Mouse (Mus musculus) left cerebral cortex, postnatal 36 days (tissue): ENCODE data around the gene Cryab. TPM values are rescaled to one million over a fixed set of nuclear protein-coding genes. Genes with fewer than 3 reads are reported as not detected.

ENCODE experiments used
- DNase-seq, 2 experiments: peaks; one replicate each; pipeline ENCODE4 v3.0.0; 2021 to 2022; ENCODE audit warnings: low spot score in 2 of 2, mixed read lengths in 1 of 2
- intact Hi-C: fragments of 180-260 bp; cut with DNase I; formaldehyde crosslinking; loops from one replicate; pipeline ENCODE4 v1.15.1; 2025
- total RNA-seq, 2 experiments: library from RNA; stranded (reverse); gene quantifications; 2 replicates each; pipeline ENCODE4 v1.2.3; 2021

The Cryab gene
- total RNA-seq, 2 experiments from 2014 or later: 151 to 182 TPM

GRCm38 (mm10) chr9:50775662-50776126, 24.6 kb downstream of the Cryab start:
- DNase-seq: peak in 1 of 2 experiments; percentile 31
- intact Hi-C loops: no loop called here

- DNase-seq: no peak
- intact Hi-C loops: no loop called here
Observed at GRCm38 (mm10) chr9:50776162-50776760, 25.1 kb downstream of the Cryab start.

DNA sequence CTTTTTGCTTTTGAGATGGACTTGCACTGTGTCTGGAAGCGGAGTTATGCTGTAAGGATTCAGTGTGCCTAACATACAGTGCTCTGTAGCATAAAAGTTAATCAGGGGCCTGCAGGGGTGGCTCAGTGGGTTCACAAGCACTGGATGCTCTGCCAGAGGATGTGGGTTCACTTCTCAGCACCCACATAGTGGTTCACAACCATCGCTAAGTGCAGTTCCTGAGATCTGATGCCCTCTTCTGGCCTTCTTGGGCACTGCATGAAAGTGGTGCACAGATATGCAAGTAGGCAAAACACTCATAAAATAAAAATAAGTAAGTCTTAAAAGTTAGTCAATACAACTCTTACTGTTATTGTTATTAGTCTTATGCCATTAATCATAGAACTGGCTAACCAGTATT, 31.0 kb downstream of the Cryab start:
- DNase-seq: no peak

GRCm38 (mm10) chr9:50795266-50795665, 44.1 kb downstream of the Cryab start:
- DNase-seq: no peak
- intact Hi-C loops: no loop called here

More for the DNA sequence above, 31.0 kb downstream of the Cryab start:
- intact Hi-C loops: no loop called here

GRCm38 (mm10) chr9:50796776-50797175, 45.7 kb downstream of the Cryab start:
- intact Hi-C loops: no loop called here
- no peak for DNase-seq

GRCm38 (mm10) chr9:50797641-50798040, 46.5 kb downstream of the Cryab start:
- intact Hi-C loops: loop anchor here (2.0 kb wide), 1 partner anchor 355 kb away; no protein-coding TSS in a partner anchor
- DNase-seq: no peak

GRCm38 (mm10) chr9:50798368-50798767, 47.2 kb downstream of the Cryab start:
- DNase-seq: no peak
- intact Hi-C loops: loop anchor here (2.0 kb wide), 1 partner anchor 354 kb away; no protein-coding TSS in a partner anchor

DNA sequence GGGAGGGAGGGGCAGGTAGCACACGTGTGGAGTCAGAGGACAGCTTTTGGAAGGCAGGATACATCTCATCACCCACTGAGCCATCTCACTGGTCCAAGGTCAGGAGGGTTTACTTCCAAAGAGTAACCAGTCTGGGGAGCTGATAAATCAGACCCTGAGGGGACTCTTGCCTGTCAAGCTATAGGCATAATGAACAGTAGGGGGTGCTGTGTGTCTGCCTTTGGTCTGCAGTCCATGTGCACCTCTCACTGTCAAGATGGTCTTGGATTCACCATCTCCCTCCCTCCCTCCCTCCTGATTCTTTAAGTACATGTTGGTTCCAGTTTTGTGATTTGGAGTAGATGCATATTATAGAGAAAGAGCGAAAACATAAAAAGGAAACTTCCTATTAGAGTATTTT, 49.9 kb downstream of the Cryab start:
- DNase-seq: no peak
- intact Hi-C loops: no loop called here

DNA sequence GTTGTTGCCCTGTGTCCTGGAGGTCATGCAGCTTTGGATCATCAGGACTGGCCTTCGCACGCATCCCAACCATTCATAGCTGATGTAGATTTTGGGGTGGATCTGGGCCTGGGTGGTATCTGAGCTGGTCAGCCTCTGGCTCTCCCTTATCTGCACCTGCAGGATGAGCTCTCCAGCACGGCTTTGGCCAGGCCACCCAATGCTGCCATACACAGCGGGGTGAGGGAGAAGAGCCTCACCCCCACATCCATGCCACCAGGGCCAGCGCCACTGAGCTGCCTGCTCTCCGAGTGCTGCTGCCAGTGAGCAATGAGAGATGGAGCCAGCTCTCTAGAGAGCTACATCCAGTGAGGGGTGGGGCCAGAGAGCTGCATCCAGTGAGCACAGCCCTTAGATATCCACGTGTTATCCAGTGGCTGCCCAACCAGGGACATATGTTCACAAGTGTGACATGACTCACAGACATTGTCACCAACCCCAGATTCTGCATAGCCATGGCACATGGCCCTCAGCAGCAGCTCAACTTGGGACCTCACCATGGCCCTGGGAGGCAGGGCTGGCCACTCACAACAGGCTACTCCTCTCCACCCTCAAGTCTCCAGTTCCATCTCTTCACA, 52.0 kb downstream of the Cryab start:
- no peak for DNase-seq
- intact Hi-C loops: no loop called here

Other genes starting within 250 kb of the Cryab start
- gene Pts, start 222.6 kb upstream of the Cryab start, total RNA-seq: 10 to 100 TPM; 33.4 to 34.0 TPM
- gene Il18, start 196.5 kb upstream of the Cryab start, total RNA-seq: 10 to 100 TPM; 24.7 to 26.7 TPM
- gene Bco2, start 196.1 kb upstream of the Cryab start, total RNA-seq: 1 to 10 TPM; 2.7 to 3.1 TPM
- not detected for gene Tex12, start 190.0 kb upstream of the Cryab start, total RNA-seq
- 100 to 1,000 TPM; 105 to 110 TPM for gene Sdhd, start 147.5 kb upstream of the Cryab start, total RNA-seq
- 100 to 1,000 TPM; 218 to 255 TPM for gene Timm8b, start 147.4 kb upstream of the Cryab start, total RNA-seq
- gene Pih1d2, start 134.0 kb upstream of the Cryab start, total RNA-seq: 1 to 10 TPM; 3.1 to 3.7 TPM
- gene Nkapd1, start 133.9 kb upstream of the Cryab start, total RNA-seq: 10 to 100 TPM; 23.0 to 25.3 TPM
- 100 to 1,000 TPM; 116 to 117 TPM for gene Dlat, start 91.5 kb upstream of the Cryab start, total RNA-seq
- gene Dixdc1, start 11.8 kb upstream of the Cryab start, total RNA-seq: 10 to 100 TPM; 79.6 to 82.8 TPM
- 1 to 10 TPM; 2.4 to 3.2 TPM for gene 2310030G06Rik, start 4.8 kb upstream of the Cryab start, total RNA-seq
- 1 to 10 TPM; 1.2 to 2.4 TPM for gene Hspb2, start 1.0 kb downstream of the Cryab start, total RNA-seq
- gene Fdxacb1, start 16.9 kb downstream of the Cryab start, total RNA-seq: 1 to 10 TPM; 4.4 to 6.0 TPM
- 10 to 100 TPM; 24.3 to 26.0 TPM for gene Alg9, start 23.7 kb downstream of the Cryab start, total RNA-seq
- 10 to 100 TPM; 35.2 to 37.2 TPM for gene 1110032A03Rik, start 24.2 kb downstream of the Cryab start, total RNA-seq
- 10 to 100 TPM; 13.6 to 15.4 TPM for gene Ppp2r1b, start 94.0 kb downstream of the Cryab start, total RNA-seq